Mouse (Mus musculus): ENCODE measurements around the gene Tmem135.

DNA sequence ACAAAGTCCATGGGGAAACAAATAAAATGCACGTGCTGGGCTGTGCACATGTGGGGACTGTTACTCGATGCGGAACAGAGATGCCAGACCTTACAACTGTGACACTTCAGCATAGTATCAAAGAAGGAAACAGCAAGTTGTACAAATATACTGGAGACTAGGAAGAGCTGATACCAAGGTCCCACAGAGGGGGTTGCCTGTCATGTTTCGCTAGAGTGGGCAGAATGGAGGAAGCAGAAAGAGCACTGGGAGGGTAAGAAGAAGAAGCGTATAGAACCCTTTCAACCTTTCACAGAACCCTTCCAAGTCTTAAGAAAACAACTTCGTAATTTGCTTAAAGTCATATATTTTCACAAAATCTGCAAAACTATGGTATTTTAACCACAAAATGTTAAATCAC, 134.2 kb downstream of the Tmem135 start:
- TF ChIP-seq CTCF (IDR thresholded peaks at IDR 0.05; ENCODE audit: extremely low read depth, insufficient read depth, insufficient read length, insufficient replicate concordance) (no peak), POLR2A (IDR thresholded peaks at IDR 0.05; ENCODE audit: low read depth, low read length) (no peak)

All from spleen, adult 2 months (tissue).